Mouse (Mus musculus) midbrain, embryonic 11.5 days (tissue): ENCODE results near the gene D17H6S53E. TPM values are rescaled to one million over a fixed set of nuclear protein-coding genes. Genes with fewer than 3 reads are reported as not detected.
A peak's percentile ranks its signal among the peaks of the same experiment; 100 is the strongest.

Source experiments
- ATAC-seq: fragments of 200-750 bp; cut with Nextera tagmentation; 2 replicates; pipeline ENCODE4 v1.8.0; 2017; ENCODE audit warnings: moderate TSS enrichment, moderate library complexity; ENCODE audit not compliant: low FRiP score
- DNase-seq: peaks from one replicate; pipeline ENCODE4 v3.0.0; 2015; ENCODE audit warnings: low spot score; ENCODE audit errors: missing footprints
- H3K27ac ChIP-seq: fragments of 300-500 bp; sonication (generic); 2 replicates; pipeline ENCODE4 v1.5.1; 2014; ENCODE audit warnings: low read depth, low read length
- H3K27me3 ChIP-seq: fragments of 300-500 bp; sonication (generic); 2 replicates; pipeline ENCODE4 v1.6.1; 2014; ENCODE audit warnings: mild to moderate bottlenecking, low read length, moderate library complexity, mixed read lengths; ENCODE audit not compliant: control insufficient read depth, insufficient read depth
- H3K36me3 ChIP-seq: fragments of 300-500 bp; sonication (generic); 2 replicates; pipeline ENCODE4 v1.6.1; 2014; ENCODE audit warnings: mild to moderate bottlenecking, low read length, moderate library complexity, mixed read lengths; ENCODE audit not compliant: control insufficient read depth, insufficient read depth
- H3K4me1 ChIP-seq: fragments of 300-500 bp; sonication (generic); 2 replicates; pipeline ENCODE4 v1.6.1; 2014; ENCODE audit warnings: low read length; ENCODE audit not compliant: control insufficient read depth, insufficient read depth
- H3K4me2 ChIP-seq: fragments of 300-500 bp; sonication (generic); 2 replicates; pipeline ENCODE4 v1.6.1; 2014; ENCODE audit warnings: mild to moderate bottlenecking, moderate library complexity
- H3K4me3 ChIP-seq: fragments of 300-500 bp; sonication (generic); 2 replicates; pipeline ENCODE4 v1.5.1; 2014; ENCODE audit warnings: low read depth, low read length
- H3K9ac ChIP-seq: fragments of 300-500 bp; sonication (generic); 2 replicates; pipeline ENCODE4 v1.6.1; 2014; ENCODE audit warnings: low read length
- H3K9me3 ChIP-seq: fragments of 300-500 bp; sonication (generic); 2 replicates; pipeline ENCODE4 v1.6.1; 2016; ENCODE audit warnings: low read length; ENCODE audit not compliant: control insufficient read depth
- WGBS: fragments of 180-500 bp; shearing (Covaris S2); extraction: QIAGEN DNeasy Blood & Tissue Kit; methylation state at CpG from one replicate; pipeline ENCODE4 v1.1.7; 2014; 5-methylcytosine and 5-hydroxymethylcytosine counted together
- polyA plus RNA-seq: library from polyadenylated mRNA; unstranded; fragments of >200 nt; fragmentation: Nextera tagmentation; extraction: Ambion mirVana; gene quantifications from 2 replicates; pipeline ENCODE4 v1.2.1, GENCODE M21; 2014

Gene D17H6S53E
- polyA plus RNA-seq, 1 experiment from 2014 or later = 8.1 TPM

GRCm38 (mm10) chr17:35166352-35167035 lies 40.3 kb downstream of the D17H6S53E start:
- Histone ChIP-seq H3K36me3 (peaks cover 7% of the 10 kb centered on the region), H3K4me3 (no peak overlapping the region), H3K4me1 (peaks cover 19% of the 10 kb centered on the region), H3K27ac (no peak overlapping the region; the same call in 1 of the 2 replicates), H3K9ac (no peak overlapping the region; the same call in 1 of the 2 replicates), H3K4me2 (peak overlapping the region; percentile 97), H3K27me3 (no peaks in the 10 kb centered on the region), H3K9me3 (no peaks in the 10 kb centered on the region)
- ATAC-seq (no peak), DNase-seq (no peak)
- 73% methylated on average over 8 of the region's 8 CpGs for WGBS

- Histone ChIP-seq H3K9ac (no peak overlapping the region), H3K9me3 (no peaks in the 10 kb centered on the region), H3K36me3 (no peaks in the 10 kb centered on the region), H3K4me2 (no peak overlapping the region), H3K27ac (no peak overlapping the region), H3K4me1 (peaks cover 12% of the 10 kb centered on the region), H3K4me3 (no peak overlapping the region), H3K27me3 (no peaks in the 10 kb centered on the region)
- DNase-seq = no peak
- WGBS = 92% methylated on average over 7 of the region's 7 CpGs
- no peak for ATAC-seq
Measured at GRCm38 (mm10) chr17:35167794-35168193, 41.6 kb downstream of the D17H6S53E start.

GRCm38 (mm10) chr17:35168541-35169207 lies 42.5 kb downstream of the D17H6S53E start:
- H3K9ac ChIP-seq = no peak overlapping the region

GRCm38 (mm10) chr17:35172445-35173234 lies 46.5 kb downstream of the D17H6S53E start:
- Histone ChIP-seq H3K9ac (0 out of 2 replicates have a peak overlapping the region, but pooled peaks have one; percentile 9), H3K27me3 (no peaks in the 10 kb centered on the region), H3K27ac (no peak overlapping the region), H3K4me3 (no peak overlapping the region), H3K36me3 (no peaks in the 10 kb centered on the region), H3K4me2 (no peak overlapping the region), H3K9me3 (no peaks in the 10 kb centered on the region), H3K4me1 (no peaks in the 10 kb centered on the region)
- 70% methylated on average over 11 of the region's 11 CpGs for WGBS
- ATAC-seq = no peak
- DNase-seq = no peak

More at GRCm38 (mm10) chr17:35168541-35169207, 42.5 kb downstream of the D17H6S53E start:
- no peaks in the 10 kb centered on the region for H3K27me3 ChIP-seq
- no peaks in the 10 kb centered on the region for H3K9me3 ChIP-seq
- DNase-seq = peak; percentile 91
- no peak for ATAC-seq
- H3K27ac ChIP-seq = no peak overlapping the region
- no peak overlapping the region for H3K4me2 ChIP-seq
- 23% methylated on average over 4 of the region's 4 CpGs for WGBS
- H3K36me3 ChIP-seq = no peaks in the 10 kb centered on the region
- H3K4me3 ChIP-seq = no peak overlapping the region
- H3K4me1 ChIP-seq = peaks cover 6% of the 10 kb centered on the region

GRCm38 (mm10) chr17:35173329-35173728 lies 47.2 kb downstream of the D17H6S53E start:
- Histone ChIP-seq H3K4me3 (no peak overlapping the region), H3K27ac (no peak overlapping the region), H3K27me3 (no peaks in the 10 kb centered on the region), H3K36me3 (no peaks in the 10 kb centered on the region), H3K9ac (no peak overlapping the region), H3K4me2 (no peak overlapping the region), H3K9me3 (no peaks in the 10 kb centered on the region), H3K4me1 (no peaks in the 10 kb centered on the region)
- WGBS = 61% methylated on average over 3 of the region's 3 CpGs
- ATAC-seq = no peak
- no peak for DNase-seq

GRCm38 (mm10) chr17:35174201-35174977 lies 48.2 kb downstream of the D17H6S53E start:
- Histone ChIP-seq H3K4me2 (no peak overlapping the region), H3K4me1 (no peaks in the 10 kb centered on the region), H3K36me3 (no peaks in the 10 kb centered on the region), H3K9ac (no peak overlapping the region), H3K27ac (no peak overlapping the region), H3K9me3 (no peaks in the 10 kb centered on the region), H3K27me3 (no peaks in the 10 kb centered on the region), H3K4me3 (no peak overlapping the region)
- 82% methylated on average over 8 of the region's 8 CpGs for WGBS
- ATAC-seq (no peak), DNase-seq (no peak)

GRCm38 (mm10) chr17:35175382-35175781 lies 49.2 kb downstream of the D17H6S53E start:
- Histone ChIP-seq H3K9me3 (no peaks in the 10 kb centered on the region), H3K27ac (no peak overlapping the region), H3K36me3 (no peaks in the 10 kb centered on the region), H3K4me2 (no peak overlapping the region), H3K4me1 (no peaks in the 10 kb centered on the region), H3K9ac (no peak overlapping the region), H3K27me3 (no peaks in the 10 kb centered on the region), H3K4me3 (no peak overlapping the region)
- ATAC-seq (no peak), DNase-seq (no peak)
- 63% methylated on average over 6 of the region's 6 CpGs for WGBS

- DNase-seq (no peak), ATAC-seq (no peak)
- Histone ChIP-seq H3K27ac (no peak within 1 kb of the TSS), H3K36me3 (no peaks in the 10 kb centered on the region), H3K4me3 (no peak within 1 kb of the TSS), H3K9ac (no peak within 1 kb of the TSS), H3K4me2 (no peak within 1 kb of the TSS), H3K4me1 (no peaks in the 10 kb centered on the region), H3K9me3 (no peaks in the 10 kb centered on the region), H3K27me3 (no peaks in the 10 kb centered on the region)
- 42% methylated on average over 2 of the region's 2 CpGs for WGBS
Measured at GRCm38 (mm10) chr17:35175968-35176367, 49.8 kb downstream of the D17H6S53E start, which contains the start of gene Aif1. Aif1 (minus strand) TSS chr17:35176068.
